Mouse (Mus musculus): ENCODE data around the gene Bap1. TPM values are rescaled to one million over a fixed set of nuclear protein-coding genes. Genes with fewer than 3 reads are reported as not detected.

The Bap1 gene
- polyA plus RNA-seq, 3 experiments from 2014 or later = 23.6 to 28.7 (median 28.3) TPM

DNA sequence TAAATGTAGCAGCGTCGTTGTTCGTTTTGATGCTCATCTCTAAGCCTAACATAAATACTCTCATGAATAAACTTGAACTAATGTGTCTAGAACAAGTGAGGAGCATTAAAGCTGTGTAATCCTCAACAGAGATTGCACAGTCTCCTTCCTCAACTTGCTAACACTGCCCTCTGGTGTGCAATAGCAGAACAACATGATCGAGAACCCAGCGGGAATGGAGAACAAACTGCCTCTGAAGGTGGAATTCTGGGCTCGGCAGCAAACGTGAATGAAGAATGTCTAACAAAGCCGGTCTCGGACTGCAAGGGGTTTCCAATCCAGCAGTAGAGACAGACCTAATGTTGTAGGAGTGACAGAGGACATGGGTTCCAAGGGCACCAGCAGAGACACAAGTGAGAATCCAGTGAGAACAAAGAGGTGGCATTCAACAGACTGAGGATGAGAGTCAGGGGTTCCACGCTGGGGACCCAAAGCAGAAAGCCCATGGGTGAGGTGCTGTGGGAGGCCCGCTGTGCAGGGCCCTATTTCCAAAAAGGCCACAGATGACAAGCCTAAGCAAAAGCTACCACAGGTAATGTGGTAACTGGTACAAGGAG is 17.2 kb upstream of the Bap1 start:
- ATAC-seq = peak; percentile 71

DNA sequence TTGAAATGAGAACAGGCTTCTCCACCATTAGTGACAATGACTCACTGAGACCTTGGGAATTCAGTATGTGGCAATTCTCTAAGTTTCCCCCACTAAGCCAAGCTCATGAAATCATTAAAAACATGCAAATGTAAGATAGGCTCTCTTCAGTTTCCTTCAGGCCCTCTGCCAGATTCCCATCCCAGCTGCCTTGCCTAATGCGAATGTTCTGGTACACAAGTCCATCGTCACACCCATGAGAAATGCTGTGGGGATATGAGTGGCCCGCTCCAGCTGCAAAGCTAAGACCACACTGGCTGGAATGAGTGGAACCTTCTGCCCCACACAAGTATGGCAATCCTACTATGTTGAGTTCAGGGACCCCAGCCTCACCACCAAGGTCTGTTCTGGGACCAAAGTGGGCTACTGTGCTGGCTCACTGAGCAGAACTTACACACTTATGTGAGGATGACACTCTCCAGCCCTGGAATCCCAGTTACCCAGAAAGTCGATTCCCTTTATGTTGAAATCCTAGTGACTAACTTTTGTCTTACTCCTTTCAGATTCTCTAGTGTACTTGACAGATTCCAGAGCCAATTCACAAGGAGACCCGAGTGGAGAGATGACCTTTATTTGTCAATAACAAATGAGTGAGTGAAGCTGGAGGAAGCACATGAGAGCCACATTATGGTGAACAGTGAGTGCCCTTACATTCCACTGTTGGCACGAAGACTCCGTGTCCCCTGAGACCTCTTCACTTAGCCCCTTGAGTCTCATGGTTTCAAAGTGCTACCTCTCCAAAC is 14.0 kb upstream of the Bap1 start:
- ATAC-seq = no peak

DNA sequence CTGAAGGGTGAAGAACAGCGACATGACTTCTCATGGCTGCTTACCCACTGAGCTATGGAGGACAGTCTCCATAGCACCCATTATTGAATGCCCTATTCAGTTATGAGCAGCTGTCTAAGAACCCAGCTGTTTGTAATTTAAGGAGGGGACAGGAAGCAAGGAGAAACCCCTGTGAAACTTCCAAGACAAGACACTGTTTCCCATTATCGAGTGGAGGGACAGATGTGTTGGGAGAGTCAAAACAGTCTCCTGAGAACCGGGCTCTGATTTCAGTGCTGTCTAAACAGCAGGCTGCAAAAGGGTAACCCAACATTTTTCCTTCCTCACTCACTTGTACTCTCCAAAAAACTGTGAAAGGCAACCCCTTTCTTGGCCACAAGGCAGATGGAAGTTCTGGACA is 10.7 kb upstream of the Bap1 start:
- no peak for ATAC-seq

DNA sequence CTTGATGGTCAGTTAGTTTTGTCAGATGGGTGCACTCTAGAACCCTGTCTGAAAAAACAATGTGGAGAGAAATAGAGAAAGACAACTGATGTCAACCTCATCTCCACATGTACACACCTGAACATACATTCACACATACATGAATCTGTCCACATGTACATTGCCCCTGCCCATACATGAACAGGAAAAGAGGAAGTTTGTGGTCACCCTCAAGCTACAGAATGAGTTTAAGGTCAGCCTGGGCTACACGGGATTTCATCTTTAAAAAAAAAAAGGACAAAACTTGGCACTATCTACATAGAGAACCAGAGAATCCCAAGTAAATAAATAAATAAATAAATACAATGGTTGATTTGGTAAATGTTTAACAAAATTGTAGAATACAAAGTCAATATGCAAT is 6.5 kb upstream of the Bap1 start:
- no peak for ATAC-seq

DNA sequence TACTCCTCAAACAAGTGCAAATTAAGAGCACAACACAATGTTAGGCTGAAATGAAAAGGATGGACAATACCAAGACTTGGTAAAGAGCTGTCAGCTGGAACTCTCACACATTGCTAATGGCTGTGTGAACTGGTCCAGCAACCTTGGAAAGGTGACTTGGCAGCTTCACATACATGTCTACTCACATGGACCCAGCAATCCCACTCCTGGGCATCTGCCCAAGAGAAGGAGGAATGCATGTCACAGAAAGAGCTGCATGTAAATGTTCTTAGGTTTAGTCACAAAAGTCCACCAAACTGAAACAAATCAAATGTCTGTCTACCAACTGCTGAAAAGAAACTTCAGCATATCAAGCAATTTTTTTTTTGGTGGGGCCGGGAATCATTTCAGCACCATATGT is 5.3 kb upstream of the Bap1 start:
- no peak for ATAC-seq

DNA sequence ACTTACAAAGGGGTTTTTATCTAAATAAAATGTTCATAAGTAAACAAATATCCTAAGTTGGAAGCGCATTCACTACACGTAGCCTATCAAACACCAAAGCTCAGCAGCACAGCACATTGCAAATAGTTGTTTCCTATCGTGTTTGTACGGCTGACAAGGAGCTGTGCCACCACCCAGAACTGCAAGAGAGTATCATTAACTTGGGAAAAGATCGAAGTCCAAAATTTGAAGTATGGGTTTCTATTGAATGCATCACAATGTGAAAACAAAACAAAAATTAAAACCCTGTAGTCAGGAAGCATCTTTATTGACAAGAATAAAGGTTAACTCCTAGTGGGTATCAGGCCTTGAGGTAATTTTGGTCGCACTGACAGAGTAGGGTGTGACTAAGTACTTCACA is 2.9 kb upstream of the Bap1 start:
- ATAC-seq = no peak

GRCm38 (mm10) chr14:31250222-31251083 is 797 bp upstream of the Bap1 start:
- peak; percentile 43 for ATAC-seq

- peak; percentile 7 for ATAC-seq
Observed at GRCm38 (mm10) chr14:31251626-31252025, 376 bp downstream of the Bap1 start.

GRCm38 (mm10) chr14:31252091-31252490 is 841 bp downstream of the Bap1 start:
- ATAC-seq = no peak

DNA sequence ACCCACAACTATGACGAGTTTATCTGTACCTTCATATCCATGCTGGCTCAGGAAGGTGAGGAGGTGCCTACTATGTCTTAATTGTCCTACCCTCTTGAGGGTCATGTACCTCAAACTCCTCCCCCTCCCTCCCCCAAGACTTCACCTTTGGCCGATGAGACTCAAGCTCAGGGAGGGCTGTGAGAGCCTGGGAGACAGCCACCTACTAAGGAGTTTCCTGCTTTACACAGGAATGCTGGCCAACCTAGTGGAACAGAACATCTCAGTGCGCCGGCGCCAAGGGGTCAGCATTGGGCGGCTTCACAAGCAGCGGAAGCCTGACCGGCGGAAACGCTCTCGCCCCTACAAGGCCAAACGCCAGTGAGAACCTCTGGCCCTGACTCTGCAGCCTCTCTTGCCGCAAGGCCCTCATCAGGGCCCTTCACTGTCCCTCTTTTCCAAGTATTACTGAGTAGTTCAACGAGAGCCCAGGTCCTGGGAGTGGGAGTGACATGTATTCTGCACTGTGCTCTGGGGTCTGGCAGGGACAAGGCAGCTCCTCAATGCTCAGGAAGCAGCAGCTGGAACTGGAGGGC is 7.3 kb downstream of the Bap1 start:
- no peak for ATAC-seq

DNA sequence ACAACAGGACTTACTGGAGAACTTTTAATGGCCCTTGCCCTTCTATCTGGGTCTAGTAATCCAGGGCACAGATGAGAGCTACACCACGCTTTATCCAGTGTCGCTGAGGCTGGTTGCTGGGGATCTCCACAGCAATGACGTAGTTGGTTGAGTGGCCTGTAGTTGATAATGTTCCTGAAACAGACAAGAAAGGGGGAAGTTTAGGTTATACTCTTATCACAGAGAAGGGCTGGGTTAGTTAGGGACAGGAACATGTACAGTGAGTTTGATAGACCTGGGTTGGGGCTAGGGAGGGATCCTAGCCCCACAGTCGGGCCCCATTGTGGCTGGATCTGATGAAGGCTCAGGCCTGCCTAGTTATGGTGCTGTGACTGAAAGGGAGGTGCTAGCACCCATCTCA is 9.1 kb downstream of the Bap1 start:
- no peak for ATAC-seq

DNA sequence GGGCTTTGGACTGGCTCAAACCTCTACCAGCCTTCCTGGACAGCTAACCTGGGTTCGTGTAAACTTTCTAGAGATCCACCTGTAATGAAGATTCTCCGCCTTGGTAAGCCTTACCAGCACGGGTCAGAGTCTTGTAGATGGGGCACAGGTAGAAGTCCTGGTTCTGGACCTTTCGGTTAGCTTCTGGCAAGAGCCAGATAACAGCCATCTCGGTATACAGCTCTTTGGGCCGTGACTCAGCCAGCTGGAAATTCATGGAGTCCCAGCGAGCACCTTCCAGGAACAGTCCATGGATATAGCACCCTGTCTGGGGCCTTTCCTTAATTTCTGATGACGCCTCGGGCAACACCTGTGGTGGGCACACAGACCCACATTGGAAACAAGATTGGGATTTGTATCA is 9.7 kb downstream of the Bap1 start:
- no peak for ATAC-seq

DNA sequence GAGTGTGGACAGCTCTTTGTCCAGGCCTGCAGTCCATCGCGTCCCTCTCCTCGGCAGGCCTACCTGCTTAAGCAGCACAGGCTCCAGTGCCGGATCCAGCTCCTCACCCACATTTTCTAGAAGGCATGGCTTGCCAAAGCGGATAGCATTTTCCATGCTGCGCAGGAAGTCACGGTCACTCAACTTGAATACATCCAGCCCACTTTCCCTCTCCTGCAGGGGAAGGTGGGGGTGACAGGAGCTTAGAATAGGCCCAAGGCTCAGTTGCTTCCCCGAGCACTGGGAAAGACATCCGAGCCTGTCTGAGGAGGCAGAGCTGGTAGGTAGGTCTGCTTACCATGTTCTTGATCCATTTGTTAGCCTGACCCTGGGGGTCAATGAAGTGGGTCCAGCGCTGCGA is 16.4 kb downstream of the Bap1 start:
- no peak for ATAC-seq

- ATAC-seq = no peak
Observed at GRCm38 (mm10) chr14:31268301-31269001, 17.2 kb downstream of the Bap1 start.

DNA sequence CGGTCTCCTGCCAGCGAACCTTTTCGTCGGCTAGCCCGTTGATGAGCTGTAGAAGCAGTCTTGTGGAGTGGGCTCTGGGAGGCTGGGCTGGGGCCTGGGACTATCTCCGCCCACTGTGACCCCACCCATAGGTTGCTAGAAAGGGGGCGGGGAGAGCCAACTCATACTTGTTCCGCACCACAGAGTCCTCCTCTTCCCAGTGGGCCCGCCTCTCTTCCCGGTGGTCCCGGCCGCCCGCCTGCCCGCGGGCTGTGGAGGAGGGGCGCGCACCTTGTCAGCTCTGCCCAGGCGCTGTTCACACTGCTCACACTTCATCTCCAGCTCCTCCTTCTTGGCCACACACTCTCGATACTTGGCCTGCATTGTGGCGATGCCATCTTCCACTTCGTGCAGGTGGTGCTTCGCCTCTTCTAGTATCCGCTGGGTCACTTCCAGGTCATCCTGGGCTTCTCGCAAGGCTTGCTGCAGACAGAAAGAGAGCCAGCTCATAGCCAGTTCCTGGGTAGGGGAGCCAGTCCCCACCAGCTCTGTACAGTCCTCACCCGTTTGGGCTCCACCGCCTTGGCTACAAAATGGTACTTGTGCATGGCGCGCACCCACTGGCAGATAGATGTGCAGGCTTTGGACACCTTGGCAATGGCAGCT is 18.3 kb downstream of the Bap1 start:
- ATAC-seq = no peak

DNA sequence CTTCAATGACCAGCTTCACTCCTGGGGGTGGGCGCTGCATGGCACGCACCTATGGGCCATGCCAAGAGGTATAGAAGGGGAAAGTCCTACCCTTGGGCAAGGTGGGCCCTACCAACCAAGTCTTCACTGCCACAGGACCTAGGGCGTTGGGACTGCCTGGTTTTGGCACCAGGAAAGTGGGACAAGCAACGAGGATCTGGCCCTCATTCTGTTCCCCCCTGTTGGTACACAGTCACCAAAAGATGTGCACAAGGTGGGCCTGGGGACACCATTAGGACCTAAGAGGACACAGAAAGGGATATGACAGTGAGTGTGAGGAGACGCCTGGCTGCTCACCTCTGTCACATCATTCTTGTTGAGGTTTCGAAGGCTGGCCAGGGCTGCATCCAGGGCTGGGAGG is 19.9 kb downstream of the Bap1 start:
- no peak for ATAC-seq

DNA sequence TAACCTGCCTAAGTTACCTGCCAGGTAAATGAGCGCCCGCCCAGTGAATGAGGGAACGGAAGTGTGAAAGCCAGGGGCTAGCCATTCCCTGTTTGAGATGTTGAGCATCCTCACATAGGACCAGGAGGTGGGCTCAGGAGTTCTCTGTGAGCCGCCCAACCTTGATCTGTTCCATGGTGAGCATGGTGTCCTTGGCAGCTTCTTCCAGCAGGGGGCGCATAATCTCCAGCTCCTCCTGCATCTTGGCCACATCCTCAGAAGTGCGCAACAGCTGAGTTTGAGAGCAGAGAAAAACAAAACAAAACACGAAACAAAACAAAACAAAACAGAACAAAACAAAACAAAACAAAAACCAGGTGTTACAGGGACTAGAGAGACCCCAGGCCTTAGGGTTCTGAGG is 20.9 kb downstream of the Bap1 start:
- ATAC-seq = peak; percentile 77

- no peak for ATAC-seq
Observed at GRCm38 (mm10) chr14:31285728-31286127, 34.5 kb downstream of the Bap1 start.
